Mouse (Mus musculus) testis, adult 2 months (tissue): ENCODE results near the gene Srpk3. TPM values are rescaled to one million over a fixed set of nuclear protein-coding genes. Genes with fewer than 3 reads are reported as not detected.

Source experiments
- H3K27ac ChIP-seq: fragments of 200-500 bp; 2 replicates; pipeline ENCODE4 v1.5.1; 2012; ENCODE audit warnings: low read depth, low read length; ENCODE audit not compliant: control insufficient read depth, insufficient read depth
- H3K27me3 ChIP-seq: fragments of 200-500 bp; 2 replicates; pipeline ENCODE4 v1.6.1; 2012; ENCODE audit warnings: mild to moderate bottlenecking, low read length, moderate library complexity; ENCODE audit not compliant: control insufficient read depth, insufficient read depth
- H3K36me3 ChIP-seq: fragments of 200-500 bp; 2 replicates; pipeline ENCODE4 v1.6.1; 2012; ENCODE audit warnings: mild to moderate bottlenecking, low read length; ENCODE audit not compliant: control insufficient read depth, insufficient read depth
- H3K4me1 ChIP-seq: fragments of 200-500 bp; 2 replicates; pipeline ENCODE4 v1.6.1; 2012; ENCODE audit warnings: low read length; ENCODE audit not compliant: control insufficient read depth, insufficient read depth
- H3K4me3 ChIP-seq: fragments of 200-500 bp; 2 replicates; pipeline ENCODE4 v1.5.1; 2012; ENCODE audit warnings: low read depth, mild to moderate bottlenecking, low read length, moderate library complexity, mixed read lengths; ENCODE audit not compliant: control insufficient read depth
- CTCF ChIP-seq: fragments of 200-500 bp; IDR thresholded peaks from 2 replicates; pipeline ENCODE4 v1.5.1; 2012; ENCODE audit warnings: low read depth, mild to moderate bottlenecking, inconsistent platforms, low read length, moderate library complexity; ENCODE audit not compliant: control insufficient read depth, insufficient read depth, insufficient replicate concordance
- POLR2A ChIP-seq: fragments of 200-500 bp; IDR thresholded peaks from 2 replicates; pipeline ENCODE4 v1.6.1; 2012; ENCODE audit warnings: low read depth, mild to moderate bottlenecking, inconsistent platforms, low read length, moderate library complexity; ENCODE audit not compliant: control insufficient read depth
- polyA plus RNA-seq: library from polyadenylated mRNA; depleted of rRNA; stranded (reverse); fragments of >200 nt; gene quantifications from 2 replicates; pipeline ENCODE4 v1.2.3, GENCODE M21; 2012

Gene Srpk3
- polyA plus RNA-seq, 1 experiment, result 0.64 TPM

GRCm38 (mm10) chrX:73756334-73757140, 17.7 kb upstream of the Srpk3 start, which contains the start of gene Plxnb3:
TSS of gene Plxnb3 (plus strand) at chrX:73757090.
- TF ChIP-seq CTCF (no peak), POLR2A (no peak)
- Histone ChIP-seq H3K27ac (no peak within 1 kb of the TSS), H3K4me3 (no peak within 1 kb of the TSS), H3K27me3 (no peaks in the 10 kb centered on the region), H3K4me1 (no peaks in the 10 kb centered on the region), H3K36me3 (no peaks in the 10 kb centered on the region)

DNA sequence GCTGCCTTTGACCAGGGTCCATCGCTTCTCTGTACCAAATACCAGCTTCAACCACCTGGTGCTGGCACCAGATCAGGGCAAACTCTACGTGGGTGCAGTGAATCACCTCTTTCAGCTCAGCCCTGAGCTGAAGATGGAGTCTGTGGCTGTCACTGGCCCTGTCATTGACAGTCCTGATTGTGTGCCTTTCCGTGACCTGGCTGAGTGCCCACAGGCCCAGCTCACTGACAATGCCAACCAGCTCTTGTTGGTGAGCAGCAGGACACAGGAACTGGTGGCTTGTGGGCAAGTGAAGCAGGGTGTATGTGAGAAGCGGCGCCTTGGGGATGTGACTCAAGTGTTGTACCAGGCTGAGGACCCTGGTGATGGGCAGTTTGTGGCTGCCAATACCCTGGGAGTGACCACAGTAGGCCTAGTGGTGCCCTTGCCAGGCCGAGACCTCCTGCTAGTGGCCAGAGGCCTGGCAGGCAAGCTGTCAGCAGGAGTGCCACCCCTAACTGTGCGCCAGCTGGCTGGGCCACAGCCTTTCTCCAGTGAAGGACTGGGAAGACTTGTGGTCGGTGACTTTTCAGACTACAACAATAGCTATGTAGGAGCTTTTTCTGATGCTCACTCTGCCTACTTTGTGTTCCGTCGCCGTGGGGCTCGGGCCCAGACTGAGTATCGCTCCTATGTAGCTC, 15.5 kb upstream of the Srpk3 start:
- Histone ChIP-seq H3K4me3 (no peak overlapping the region), H3K27ac (no peak overlapping the region), H3K4me1 (no peaks in the 10 kb centered on the region), H3K27me3 (no peaks in the 10 kb centered on the region), H3K36me3 (no peaks in the 10 kb centered on the region)
- TF ChIP-seq CTCF, result no peak
- TF ChIP-seq POLR2A, result no peak

DNA sequence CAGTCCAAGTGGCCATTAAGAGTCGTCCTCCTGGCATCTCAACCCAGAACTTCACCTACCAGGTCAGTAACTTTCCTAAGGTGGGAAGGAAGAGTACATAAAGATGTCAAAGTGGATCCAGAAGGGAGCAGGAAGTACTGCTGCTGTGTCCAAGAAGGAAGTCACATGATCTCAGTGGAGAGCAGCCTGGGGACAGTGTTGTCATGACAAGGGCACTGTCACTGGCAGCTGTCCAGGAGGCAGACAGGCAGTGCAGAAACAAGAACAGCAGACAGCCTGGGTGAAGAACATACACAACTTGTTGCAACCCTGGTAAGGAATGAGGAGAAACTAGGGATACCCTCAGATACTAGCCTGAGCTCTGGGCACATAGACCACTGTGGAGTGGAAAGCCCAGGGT, 8.9 kb upstream of the Srpk3 start:
- Histone ChIP-seq H3K36me3 (no peaks in the 10 kb centered on the region), H3K4me3 (no peak overlapping the region), H3K27me3 (no peaks in the 10 kb centered on the region), H3K27ac (no peak overlapping the region), H3K4me1 (no peaks in the 10 kb centered on the region)
- no peak for TF ChIP-seq CTCF
- no peak for TF ChIP-seq POLR2A

DNA sequence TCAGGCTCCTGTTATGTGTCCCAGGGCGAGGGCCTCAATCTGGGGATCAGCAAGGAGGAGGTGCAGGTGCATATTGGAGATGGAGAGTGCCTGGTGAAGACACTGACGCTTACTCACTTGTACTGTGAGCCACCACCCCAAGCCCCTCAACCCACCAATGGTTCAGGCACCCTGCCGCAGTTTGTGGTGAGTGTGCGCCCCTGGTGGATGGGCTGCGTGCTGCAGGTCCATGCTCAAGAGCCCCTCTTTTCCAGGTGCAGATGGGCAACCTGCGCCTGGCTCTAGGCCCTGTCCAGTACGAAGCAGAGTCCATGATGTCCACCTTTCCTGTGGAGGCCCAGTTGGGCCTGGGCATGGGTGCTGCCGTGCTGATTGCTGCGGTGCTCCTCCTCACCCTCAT, 6.9 kb upstream of the Srpk3 start:
- Histone ChIP-seq H3K4me1 (no peaks in the 10 kb centered on the region), H3K27ac (no peak overlapping the region), H3K4me3 (no peak overlapping the region), H3K36me3 (no peaks in the 10 kb centered on the region), H3K27me3 (no peaks in the 10 kb centered on the region)
- TF ChIP-seq POLR2A (no peak), CTCF (peak; percentile 30; the same call in 1 of the 2 replicates)

DNA sequence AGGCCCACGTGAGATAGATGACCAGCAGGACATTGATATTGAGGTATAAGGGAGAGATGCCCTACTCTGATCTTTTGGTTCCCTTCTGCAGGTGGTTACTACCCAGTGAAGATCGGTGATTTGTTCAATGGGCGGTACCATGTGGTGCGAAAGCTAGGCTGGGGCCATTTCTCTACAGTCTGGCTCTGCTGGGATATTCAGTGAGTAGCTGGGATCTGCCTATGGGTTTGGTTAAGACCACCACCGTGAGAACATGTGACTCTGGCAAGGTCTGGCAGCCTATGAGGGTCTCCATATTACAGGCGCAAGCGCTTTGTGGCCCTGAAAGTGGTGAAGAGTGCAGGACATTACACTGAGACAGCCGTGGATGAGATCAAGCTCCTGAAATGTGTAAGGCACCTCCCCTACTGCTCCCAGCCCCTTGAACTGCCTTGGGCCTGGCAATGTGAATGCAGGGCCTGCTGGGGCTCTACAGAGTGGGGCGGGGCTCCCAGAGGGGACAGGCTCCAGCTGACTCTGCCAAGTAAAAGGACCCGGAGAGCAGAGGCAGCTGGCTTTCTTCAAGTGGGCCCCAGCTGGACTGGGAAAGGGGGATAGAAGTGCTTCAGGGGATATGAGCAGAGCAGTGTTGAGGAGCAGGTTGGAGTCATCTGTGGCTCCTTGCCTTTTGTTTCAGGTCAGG, 738 bp downstream of the Srpk3 start:
- TF ChIP-seq CTCF, result no peak
- no peak for TF ChIP-seq POLR2A
- H3K27me3 ChIP-seq, result no peaks in the 10 kb centered on the region

DNA sequence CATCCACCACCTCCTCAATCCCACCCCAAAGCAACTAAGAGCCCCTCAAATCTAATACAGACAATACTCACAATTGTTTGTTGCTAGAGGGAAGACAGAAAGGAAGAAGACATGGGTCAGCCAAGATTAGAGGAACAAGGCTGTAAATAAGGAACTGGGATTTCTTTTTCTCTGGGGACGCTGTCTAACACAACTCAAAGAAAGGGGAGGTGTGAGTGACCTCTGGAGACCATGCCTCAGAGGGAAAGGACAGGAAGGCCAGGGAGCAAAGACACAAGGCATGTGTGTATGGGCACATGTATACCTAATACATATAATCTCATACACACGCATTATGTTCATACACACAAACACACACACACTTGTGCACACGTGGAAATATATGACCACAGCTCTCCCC, 8.0 kb downstream of the Srpk3 start:
- Histone ChIP-seq H3K36me3 (no peaks in the 10 kb centered on the region), H3K4me1 (peaks cover 1% of the 10 kb centered on the region), H3K27me3 (no peaks in the 10 kb centered on the region), H3K27ac (no peak overlapping the region), H3K4me3 (no peak overlapping the region)
- TF ChIP-seq CTCF (no peak), POLR2A (no peak)

More for the DNA sequence above, 738 bp downstream of the Srpk3 start:
- H3K27ac ChIP-seq, result no peak overlapping the region
- H3K36me3 ChIP-seq, result no peaks in the 10 kb centered on the region
- H3K4me3 ChIP-seq, result no peak overlapping the region
- H3K4me1 ChIP-seq, result no peaks in the 10 kb centered on the region

- TF ChIP-seq CTCF (no peak), POLR2A (no peak)
- Histone ChIP-seq H3K4me1 (peaks cover 4% of the 10 kb centered on the region), H3K4me3 (peak overlapping the region; percentile 90), H3K27ac (peak overlapping the region; percentile 92), H3K36me3 (no peaks in the 10 kb centered on the region), H3K27me3 (no peaks in the 10 kb centered on the region)
These were observed 11.5 kb downstream of the Srpk3 start for GRCm38 (mm10) chrX:73785666-73786065.
